Mouse (Mus musculus) adrenal gland, adult 8-10 months (tissue): ENCODE measurements at regions not wholly inside any gene's neighbourhood (a gene's known extent, or its start where the extent isn't known, plus 50 kb on each side); places are given as distances from the start of the nearest gene placed in this dataset.

ENCODE experiments used
- DNase-seq: peaks from one replicate; pipeline ENCODE4 v3.0.0; 2022

DNA sequence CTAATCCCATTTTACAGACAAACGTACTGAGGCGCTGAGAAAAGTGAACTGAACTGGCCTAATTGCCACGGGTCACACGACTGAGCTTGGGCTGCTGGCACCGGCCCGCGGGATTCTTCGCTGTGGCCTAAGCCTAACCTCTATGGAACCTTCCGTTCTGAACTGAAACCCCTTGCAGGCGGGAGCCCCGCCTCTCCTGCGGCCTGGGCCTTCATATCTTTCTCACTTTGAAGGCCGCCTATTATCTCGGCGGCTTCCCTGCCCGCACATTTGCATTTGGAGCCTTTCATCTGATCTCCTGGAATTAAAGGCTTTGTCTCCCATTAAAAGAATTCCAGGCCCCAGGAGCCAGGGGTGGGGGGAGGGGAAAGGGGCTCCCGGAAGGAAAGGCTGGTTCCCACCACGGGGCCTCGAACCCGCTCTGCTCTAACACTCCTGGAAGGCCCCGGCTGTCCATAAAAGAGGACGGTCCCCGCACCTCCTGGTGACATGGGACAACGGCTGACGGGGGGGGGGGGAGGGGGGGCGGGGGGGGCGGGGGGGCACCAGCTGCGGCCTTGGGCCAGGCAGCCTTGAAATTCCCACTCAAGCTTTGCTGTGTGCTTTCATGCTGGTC, 122.9 kb upstream of the Pja1 start:
- no peak for DNase-seq

DNA sequence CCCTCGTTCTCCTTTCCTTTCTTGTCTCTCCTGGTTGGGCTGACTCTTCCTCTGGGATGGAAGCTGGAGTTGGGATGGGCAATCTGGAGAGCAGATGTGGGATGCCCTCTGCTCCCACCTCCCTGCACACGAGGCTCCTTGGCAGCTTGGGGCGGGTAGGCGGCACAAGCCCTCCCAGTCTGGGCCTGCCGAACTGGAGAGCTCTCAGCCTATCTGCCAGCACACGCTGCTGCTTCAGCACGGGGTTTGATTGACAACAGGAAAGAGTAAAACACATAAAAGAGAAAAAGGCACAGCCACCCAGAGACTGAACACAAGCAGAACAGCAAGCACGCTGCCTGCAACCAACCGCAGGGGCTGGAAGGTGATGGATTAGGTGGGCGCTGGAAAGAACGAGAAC, 121.9 kb upstream of the Pja1 start:
- DNase-seq, result no peak

DNA sequence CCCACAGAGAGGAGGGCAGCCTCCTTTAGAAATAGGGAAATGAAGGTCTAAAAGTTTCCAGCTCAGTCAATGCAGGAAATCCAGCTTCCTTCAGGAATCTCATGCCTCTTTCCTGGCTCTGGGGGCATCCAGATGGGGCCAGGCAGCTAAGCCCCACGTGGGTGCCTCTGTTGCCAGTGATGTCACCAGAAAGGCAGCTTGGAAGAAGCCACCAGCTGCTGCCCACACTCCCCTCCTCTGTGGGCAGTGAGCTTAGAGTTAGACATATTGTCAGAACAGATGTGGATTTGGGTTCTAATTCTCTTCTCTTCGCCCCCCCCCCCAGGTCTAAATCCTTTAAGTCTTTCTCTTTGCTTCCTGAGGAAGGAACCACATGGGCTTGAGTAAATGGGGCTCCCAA, 116.2 kb upstream of the Pja1 start:
- no peak for DNase-seq

DNA sequence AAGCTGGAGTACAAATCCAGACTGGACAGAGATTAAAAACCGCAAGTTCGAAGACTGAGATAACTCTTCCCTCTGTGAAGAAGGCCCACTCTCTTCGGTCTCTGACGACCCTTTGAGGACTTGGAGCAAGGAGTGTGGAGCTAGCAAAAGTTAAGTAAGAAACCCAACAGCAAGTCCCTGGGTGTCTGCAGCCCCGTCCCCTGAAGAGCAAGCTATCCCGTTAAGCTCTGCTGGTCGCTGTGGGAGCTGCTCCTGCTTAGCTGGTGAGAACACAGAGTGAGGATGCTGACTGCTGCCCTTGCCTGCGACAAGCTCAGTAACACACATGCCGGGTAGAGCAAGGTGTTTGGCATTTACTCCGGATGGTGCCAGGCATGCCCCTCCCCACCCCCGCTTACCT, 115.2 kb upstream of the Pja1 start:
- DNase-seq, result no peak

DNA sequence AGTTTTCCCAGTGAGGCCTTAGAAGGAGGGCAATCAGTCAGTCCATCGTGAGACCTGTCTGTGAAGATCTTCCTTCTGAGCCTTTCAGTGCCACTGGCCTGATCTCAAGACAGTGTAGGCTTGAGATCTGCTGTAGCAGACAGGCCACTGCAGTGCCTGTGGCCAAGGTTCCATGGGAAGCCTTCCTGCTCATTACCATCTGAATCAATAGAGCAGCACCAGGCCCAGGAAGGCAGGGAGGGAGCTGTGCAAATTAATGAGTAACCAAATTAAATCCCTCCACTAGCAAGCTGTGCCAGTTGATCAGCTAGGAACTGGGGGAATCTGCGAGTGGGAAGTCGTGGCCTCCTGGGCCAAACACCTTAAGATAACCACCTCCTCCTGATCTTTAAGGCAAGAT, 114.6 kb upstream of the Pja1 start:
- no peak for DNase-seq

DNA sequence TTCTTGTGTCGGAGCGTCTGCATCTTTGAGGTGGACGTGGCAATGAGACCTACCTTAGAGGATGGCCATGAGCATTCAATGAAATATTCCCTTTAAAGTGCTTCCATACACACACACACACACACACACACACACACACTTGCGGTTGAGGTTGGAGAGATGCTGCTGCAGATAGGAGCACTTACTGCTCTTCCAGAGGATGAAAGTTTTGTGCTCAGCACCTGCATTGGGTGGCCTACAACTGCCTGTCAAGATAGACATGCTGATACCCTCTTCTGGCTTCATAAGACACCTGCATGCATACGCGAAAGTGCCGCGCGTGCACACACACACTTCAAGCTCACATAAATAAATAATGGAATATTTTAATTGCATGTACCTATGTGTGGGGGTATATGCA, 111.5 kb upstream of the Pja1 start:
- no peak for DNase-seq

DNA sequence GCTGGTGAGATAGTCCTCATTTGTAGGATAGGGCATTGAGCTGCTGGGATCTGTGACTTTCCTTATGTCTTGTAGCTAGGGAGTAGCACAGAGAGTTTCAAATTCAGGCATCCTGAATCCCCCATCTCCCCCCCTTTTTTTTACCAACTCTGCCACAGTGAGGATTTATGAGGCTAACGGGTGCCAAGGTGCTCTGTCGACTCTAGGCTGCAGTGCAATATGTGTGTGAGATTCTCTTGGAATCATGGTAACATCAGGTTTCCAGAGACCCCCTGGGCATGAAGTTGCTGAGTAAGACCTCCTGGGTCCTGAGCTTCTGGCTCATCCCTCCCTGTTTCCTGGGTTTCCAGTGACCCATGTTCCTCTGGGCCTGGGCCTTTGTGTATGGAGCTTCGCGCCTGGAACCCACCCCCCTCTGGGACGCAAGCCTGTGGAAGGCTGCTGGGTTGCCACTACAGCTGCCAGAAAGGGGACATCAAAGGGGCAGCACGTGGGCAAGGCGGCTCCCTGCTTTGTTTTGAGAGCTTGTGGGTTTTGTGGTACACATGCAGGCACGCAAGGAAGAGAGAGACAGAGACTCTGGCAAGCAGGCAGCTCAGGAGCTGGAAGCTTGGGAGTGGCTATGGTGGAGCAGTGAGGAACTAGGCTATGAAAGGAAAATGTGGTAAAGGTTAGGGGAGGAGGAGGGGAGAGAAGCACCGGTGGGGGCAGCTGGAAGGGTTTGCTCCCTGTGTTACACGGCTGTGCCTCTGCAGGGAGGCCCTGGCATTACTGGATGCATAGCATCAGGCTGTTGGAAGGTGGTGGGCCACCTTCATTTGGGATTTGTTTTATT, 110.8 kb upstream of the Pja1 start:
- DNase-seq, result no peak

DNA sequence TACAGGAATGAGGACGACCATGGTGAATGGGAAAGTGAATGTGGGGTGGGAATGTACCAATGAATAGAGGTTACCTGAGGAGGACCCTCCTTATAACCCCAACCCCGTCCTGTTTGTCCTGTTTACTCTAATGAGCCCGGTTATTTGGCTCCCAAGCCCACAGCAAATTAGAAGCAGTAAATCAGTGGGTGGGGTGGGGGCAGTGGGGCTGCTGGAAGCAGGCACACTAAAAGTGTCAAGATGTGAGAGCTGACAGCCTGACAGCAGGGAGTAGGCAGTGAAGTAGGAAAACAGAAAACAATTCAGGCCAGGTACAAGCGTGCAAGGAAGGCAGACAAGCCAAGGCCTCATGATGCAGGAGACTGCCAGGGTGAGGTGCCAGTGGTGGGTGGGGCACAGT, 108.1 kb upstream of the Pja1 start:
- DNase-seq, result no peak

DNA sequence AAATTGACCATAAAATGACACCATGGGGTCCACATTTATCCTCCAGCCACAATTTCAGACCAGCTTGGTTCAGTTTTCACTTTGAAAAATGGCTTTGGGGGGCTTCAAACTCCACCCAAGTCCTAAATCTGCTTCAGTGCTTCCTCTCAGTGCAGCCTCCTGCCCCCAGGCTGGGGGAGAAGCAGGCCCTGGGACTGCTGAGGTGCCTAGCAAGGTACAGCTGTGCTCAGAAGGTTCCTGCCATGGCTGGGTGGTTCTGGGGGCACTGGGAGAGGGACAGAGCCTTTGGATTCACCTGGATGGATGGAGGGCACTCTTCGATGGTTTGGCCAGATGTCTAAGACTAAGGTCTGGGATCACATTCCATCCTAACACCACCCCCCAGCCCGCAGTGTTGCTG, 107.7 kb upstream of the Pja1 start:
- DNase-seq, result no peak

DNA sequence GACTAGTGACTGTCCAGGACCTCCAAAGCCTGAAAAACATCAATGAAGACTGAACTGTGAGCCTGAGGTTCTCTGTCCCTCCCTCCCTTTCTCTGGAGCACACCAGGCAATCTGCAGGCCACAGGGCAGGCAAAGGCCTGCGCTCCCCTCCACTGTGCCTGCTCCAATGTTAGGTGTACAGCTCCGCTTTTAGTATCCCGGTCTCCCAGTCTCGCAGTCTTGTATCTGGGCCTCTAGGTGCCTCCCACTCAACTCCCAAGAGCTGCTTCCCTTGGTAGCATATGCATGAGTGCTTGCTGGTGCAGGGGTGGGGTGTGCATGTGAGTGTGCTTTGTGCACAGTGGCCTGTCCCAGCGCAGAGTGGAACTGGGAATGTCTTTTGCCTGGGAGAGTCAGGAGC, 104.0 kb upstream of the Pja1 start:
- no peak for DNase-seq

DNA sequence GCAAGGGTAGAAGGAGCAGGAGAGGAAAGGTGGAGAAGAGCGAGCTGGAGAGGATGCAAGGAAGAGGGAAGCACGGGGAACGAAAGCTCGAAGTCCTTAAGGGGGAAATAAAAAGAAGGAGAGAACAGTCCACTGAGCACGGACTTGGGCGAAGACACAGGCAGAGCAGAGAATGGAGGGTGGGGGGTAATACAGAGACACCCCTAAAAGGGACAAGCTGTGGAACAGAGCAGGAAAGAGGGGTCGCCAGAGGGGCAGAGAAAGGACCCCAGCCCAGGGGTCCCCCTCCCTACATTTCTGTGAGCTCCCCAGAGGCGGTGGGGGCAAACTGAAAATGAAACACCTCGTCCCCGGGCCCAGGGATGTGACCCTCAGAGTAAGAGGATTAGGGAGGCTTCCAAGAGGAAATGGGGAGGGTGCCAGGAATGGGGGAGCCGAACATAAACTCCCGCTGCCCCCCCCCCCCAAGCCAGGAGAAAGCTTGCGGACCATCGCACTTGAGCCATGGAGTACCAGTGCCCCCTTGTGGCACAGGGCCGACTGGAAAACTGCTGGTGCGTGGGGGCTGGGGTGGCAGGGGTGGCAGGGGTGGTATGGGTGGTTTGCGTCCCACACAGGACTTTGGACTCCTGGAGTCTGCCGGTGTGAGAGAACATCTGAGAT, 103.5 kb upstream of the Pja1 start:
- DNase-seq, result no peak

DNA sequence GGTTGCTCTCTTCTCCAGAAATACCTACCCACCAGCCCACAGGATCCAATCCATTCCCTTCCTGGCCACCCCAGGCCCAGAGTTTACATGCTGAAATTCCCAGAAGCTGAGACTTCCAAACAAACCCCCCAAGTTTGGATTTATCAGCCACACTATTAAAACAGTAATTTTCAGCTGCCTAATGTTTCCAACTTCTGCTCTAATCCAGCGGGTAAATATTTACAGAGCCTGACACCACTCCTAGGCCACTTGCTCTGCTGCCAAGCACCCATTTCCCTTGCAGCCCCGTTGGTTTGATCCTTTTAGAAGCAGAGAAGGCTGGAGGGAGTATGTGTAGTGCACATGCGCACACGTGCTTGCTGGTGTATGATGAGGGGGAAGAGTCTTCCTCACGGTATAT, 99.1 kb upstream of the Pja1 start:
- DNase-seq, result no peak

DNA sequence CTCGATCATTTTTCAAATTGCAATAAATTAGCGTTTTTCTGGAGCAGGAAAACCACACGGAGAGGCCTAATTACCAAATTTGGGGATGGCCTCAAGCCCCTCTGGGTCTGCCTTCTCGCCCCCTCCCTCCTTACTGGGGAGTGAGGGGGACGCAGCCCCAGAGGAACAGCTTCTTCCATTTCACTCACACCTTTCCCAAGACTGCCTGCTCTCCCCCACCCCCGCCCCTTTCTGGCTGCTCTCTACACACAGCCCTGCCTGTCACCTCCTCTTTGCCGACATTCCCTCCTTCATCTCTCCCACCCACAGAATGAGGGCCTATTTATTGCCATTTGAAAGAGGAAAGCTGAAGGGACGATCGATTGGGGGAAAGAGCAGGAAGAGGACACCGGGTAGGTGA, 97.2 kb upstream of the Pja1 start:
- DNase-seq, result no peak

DNA sequence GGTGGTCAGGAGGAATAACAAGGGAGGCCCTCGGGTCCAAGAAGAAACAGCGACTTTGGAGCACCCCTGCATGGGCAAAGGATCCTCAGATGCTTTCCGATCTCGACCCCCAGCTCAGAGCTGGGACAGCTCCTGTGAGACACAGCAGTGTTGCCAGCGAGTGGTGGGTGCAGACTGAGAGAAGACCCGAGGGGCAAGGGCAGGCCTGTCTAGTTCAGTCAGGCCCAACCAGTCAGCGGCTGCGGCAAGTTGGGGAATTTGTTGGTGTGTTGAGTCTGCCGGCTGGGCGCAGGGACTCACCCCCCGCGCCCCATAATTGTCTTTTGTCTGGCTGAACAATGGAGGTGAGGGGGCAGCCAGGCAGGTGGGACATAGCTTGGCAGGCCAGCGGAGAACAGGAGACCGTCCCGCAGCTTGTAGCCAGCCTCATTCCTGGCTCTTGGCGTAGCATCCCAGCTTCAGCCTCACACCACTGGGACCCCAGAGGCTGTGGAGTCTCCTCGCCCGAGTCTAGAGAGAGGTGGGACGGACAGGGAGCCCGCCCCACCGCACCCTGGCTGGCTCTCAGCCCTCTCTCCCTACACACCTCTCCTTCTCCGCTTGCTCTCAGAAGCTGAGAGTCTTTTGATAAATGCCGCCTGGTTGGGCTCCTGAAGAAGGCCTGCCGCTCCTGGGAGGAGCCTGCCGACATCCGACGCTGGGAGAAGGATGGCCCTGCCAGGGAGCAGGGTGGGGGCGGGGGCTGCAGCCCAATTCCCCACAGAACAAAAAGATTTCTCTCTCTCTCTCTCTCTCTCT, 96.5 kb upstream of the Pja1 start:
- DNase-seq, result no peak

DNA sequence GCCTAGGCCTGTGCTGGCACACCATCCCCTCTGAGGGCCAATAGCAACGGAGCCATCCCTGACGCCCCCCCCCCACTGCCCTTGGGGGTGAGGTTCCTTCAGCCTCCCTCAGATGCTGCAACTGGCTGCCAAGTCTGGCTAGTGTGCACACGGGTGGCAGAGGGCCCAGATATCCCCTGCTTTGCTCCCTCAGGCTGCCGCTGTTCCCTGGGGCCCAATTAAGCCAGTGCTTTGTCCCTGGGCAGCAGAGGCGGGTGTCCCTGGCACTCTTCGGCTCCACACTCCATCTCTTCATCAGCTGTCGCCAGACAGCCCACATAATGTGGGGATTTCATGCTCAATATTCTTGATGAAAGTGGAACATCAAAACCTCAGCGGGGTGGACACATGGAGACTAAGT, 90.9 kb upstream of the Pja1 start:
- DNase-seq, result no peak

DNA sequence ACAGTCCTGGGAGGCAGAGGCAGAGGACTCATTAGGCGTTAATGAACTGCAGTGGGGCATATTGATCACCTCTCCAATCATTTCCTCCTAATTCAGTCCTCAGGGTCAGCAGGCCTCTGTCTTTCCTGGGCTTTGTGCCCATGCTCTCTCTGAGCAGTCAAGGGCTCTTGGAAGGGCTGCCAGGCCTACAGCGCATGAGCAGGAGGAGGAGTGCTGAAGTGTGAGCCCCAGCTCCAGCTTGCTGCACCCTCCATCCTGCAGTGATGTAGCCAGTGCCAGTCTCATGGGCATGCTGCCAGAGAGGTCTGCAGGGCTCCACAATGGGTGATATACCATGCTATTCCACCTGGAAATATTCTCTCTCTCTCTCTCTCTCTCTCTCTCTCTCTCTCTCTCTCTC, 89.6 kb upstream of the Pja1 start:
- no peak for DNase-seq

DNA sequence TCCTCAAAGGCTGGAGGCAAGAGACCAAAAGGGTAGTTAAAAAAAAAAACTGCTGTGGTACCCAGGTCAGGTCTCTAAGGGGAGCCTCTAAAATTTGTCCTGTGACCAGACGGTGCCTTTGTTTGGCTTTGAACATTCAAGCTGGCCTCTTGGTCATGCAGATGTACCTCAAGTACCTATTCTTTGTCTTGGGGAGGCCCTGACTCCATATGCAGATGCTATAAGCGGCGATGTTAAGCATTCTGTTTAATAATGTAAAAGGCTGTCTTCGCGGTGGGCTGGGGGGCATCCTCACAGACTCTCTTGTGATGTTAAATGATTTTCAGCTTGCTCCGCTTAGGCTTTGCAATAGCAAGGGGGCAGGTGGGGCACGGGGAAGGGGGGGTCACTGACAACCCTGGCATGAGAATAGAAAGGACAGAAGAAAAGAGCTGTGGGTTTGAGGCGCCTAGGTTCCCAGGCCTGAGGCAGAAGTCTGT, 85.8 kb upstream of the Pja1 start:
- no peak for DNase-seq

DNA sequence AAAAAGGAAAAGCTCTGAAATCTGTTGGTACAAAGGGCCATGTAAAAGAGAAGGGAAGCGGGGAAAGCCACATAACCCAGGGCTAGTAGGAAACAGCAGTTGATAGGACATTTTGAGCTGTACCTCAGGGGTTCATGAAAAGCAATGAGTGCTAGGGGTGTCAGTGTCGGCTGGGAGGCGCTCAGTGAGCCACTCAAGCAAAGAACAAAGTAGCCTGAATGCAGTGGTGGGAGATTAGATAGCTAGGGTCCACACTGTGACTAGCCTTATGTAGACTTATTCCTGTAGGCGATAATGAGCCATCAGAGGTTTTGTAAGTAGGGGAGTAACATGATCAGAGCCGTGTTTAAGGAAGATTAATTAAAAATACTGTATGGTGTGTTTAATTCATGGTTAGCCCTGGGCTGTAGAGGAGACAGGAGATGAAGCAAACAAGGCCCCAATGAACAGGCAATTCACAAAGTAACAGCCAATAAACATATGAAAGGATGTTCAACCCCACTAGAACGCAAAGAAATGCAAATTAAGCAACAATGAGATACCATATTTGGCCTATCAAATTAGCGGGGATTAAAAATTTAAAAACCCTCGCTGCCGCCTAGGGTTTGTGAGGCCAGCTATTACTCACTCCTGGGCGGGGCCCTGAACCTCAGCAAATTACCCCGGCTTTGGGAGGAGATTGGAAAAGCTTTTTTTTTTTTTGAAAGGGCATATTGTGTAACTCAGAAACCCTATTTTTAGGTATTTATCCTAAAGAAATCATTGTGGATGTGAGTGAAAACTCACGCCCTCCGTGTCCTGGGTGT, 85.1 kb upstream of the Pja1 start:
- no peak for DNase-seq

DNA sequence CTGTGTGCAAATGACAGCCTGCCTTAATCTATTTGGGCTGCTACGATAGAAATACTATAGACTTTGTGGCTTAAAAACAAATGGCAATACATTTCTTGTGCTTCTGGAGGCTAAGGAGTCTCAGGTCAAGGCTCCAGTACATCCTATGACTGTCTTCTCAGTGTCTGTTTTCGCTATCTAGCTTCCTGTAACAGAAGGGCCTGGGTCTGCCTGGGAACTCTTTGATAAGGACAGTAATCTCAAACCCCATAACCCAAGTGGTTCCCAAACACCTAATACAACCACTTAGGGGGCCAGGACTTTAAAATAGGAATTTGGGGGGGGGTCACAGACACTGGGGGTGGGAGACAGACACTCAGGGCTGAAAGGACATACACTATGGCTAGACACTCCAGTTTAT, 81.7 kb upstream of the Pja1 start:
- DNase-seq, result no peak

DNA sequence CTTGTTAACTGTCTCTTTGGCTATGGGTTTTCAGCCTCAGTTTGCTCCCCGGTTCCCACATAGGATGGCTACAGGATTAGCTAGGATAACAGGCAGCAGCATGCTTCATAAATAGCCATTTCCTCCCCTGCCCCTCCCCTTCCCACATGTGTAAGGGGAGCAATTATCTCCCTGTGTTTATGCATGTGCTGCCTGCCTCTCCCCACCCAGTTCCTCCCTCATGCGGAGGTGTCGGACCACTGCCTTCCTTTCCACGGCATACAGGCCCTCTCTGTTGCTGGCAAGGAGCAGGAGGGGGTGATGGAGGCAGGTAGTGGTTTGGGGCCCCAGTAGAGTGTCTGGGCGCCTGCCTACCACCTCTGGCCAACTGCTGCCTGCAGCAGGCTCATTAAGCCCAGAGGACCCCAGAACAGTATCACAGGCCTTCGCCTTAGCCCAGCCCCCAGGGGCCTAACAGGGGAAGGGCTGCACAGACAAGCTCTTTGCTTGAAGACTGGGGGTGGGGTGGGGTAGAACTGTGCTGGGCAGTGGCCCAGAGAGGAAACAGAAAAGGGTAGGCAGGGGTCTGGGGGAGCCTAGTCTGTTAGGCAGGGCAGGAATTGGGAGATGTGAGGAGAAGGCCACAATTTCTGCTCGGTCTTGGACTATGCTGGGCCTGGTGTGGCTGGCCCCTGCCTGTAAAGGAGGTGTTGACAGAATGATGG, 79.1 kb upstream of the Pja1 start:
- DNase-seq, result no peak

DNA sequence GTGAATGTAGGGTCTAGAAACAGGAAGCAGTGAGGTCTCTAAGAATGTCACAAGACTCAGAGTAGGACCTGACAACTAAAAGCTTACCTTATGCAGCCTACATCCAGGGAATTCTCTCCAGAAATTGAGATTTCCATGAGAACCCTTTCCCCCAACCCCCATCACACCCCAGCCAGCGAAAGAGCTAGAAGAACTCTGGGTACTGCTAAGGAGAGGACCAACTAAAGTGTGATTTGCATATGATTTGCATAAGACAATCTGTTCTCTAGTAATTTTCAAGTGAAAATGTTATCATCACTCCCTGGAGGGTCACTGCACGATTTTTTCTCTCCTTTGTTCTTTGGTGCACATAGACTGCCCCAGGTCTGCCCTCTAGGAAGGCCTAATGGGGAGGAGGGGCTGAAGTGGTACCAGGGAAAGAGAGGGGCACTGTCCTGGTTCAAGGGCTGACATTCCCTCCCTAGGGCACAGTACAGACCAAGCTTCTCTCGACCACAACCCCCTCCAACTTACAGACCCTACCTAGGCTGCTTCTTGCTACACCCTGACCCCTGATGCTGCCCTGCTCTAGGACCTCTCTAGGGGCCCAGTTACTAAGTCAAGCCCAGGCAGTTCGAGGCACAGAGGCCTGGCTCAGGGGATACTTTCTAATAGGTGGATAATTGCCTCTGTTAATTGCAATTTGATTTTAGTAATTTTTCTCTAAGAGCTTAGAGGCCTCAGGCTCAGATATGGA, 77.4 kb upstream of the Pja1 start:
- DNase-seq, result no peak
